Mouse (Mus musculus) olfactory bulb, adult 2 months (tissue): Measurements from ENCODE around the gene Ssu72.

Experiments used
- CTCF ChIP-seq: fragments of 200-500 bp; IDR thresholded peaks from 2 replicates; pipeline ENCODE4 v1.5.1; 2012; ENCODE audit warnings: low read depth, mild to moderate bottlenecking, low read length, moderate library complexity; ENCODE audit not compliant: insufficient read depth
- POLR2A ChIP-seq: fragments of 200-500 bp; IDR thresholded peaks from 2 replicates; pipeline ENCODE4 v1.6.1; 2012; ENCODE audit warnings: mild to moderate bottlenecking, low read depth, low read length, moderate library complexity; ENCODE audit not compliant: insufficient read depth

- TF ChIP-seq POLR2A (no peak), CTCF (no peak)
Observed at GRCm38 (mm10) chr4:155708582-155708981, 4.0 kb downstream of the Ssu72 start.
